Mouse (Mus musculus): ENCODE data around the gene Tor1aip2. TPM values are rescaled to one million over a fixed set of nuclear protein-coding genes. Genes with fewer than 3 reads are reported as not detected.

Gene Tor1aip2
- 67.0 and 69.8 TPM in 2 replicates for polyA plus RNA-seq (2015; fragmentation: Nextera tagmentation; extraction: Ambion mirVana)

GRCm38 (mm10) chr1:156035269-156035929 is at the start of gene Tor1aip2:
Tor1aip2 (plus strand) TSS chr1:156035403.
- Histone ChIP-seq H3K9ac (ENCODE audit: low read length) (peak within 1 kb of the TSS; percentile 94), H3K4me2 (replicated peaks; ENCODE audit: low read depth) (peak within 1 kb of the TSS; percentile 63), H3K9me3 (ENCODE audit: control insufficient read depth, low read length) (no peaks in the 10 kb centered on the region), H3K4me1 (replicated peaks; ENCODE audit: control insufficient read depth, insufficient read depth) (peaks cover 3% of the 10 kb centered on the region; the same call in 1 of the 2 replicates), H3K27ac (replicated peaks) (peak within 1 kb of the TSS; percentile 100), H3K36me3 (ENCODE audit: control insufficient read depth, insufficient read depth, low read length) (peaks cover 9% of the 10 kb centered on the region), H3K4me3 (ENCODE audit: low read depth, low read length) (peak within 1 kb of the TSS; percentile 82), H3K27me3 (ENCODE audit: control insufficient read depth, insufficient read depth, low read length) (no peaks in the 10 kb centered on the region)
- TF ChIP-seq EP300 (optimal IDR thresholded peaks at IDR 0.05) (no peak), CTCF (IDR thresholded peaks at IDR 0.05; ENCODE audit: low read depth) (no peak)
- WGBS, result under 1% methylated on average over 58 of the region's 59 CpGs
- ATAC-seq (ENCODE audit: low FRiP score, low TSS enrichment) (peak; percentile 76), DNase-seq (ENCODE audit: low spot score) (peak; percentile 90)

- Histone ChIP-seq H3K9me3 (ENCODE audit: control insufficient read depth, low read length) (no peaks in the 10 kb centered on the region), H3K9ac (ENCODE audit: low read length) (no peak overlapping the region), H3K4me2 (replicated peaks; ENCODE audit: low read depth) (no peak overlapping the region), H3K27me3 (ENCODE audit: control insufficient read depth, insufficient read depth, low read length) (no peaks in the 10 kb centered on the region), H3K27ac (replicated peaks) (no peak overlapping the region), H3K4me1 (replicated peaks; ENCODE audit: control insufficient read depth, insufficient read depth) (no peaks in the 10 kb centered on the region), H3K4me3 (ENCODE audit: low read depth, low read length) (no peak overlapping the region), H3K36me3 (ENCODE audit: control insufficient read depth, insufficient read depth, low read length) (no peaks in the 10 kb centered on the region)
- DNase-seq (ENCODE audit: low spot score) (no peak), ATAC-seq (ENCODE audit: low FRiP score, low TSS enrichment) (peak; percentile 75; the same call in 1 of the 2 replicates)
- no peak for TF ChIP-seq CTCF (IDR thresholded peaks at IDR 0.05; ENCODE audit: low read depth)
- TF ChIP-seq EP300 (optimal IDR thresholded peaks at IDR 0.05), result no peak
- WGBS, result 80% methylated on average over 2 of the region's 2 CpGs
Observed at GRCm38 (mm10) chr1:155987625-155988024, 47.6 kb upstream of the Tor1aip2 start.

GRCm38 (mm10) chr1:155989387-155989786 is 45.8 kb upstream of the Tor1aip2 start:
- no peak overlapping the region for H3K27ac ChIP-seq (replicated peaks)
- WGBS, result 13% methylated on average over 2 of the region's 2 CpGs
- no peak overlapping the region for H3K4me2 ChIP-seq (replicated peaks; ENCODE audit: low read depth)
- no peaks in the 10 kb centered on the region for H3K9me3 ChIP-seq (ENCODE audit: control insufficient read depth, low read length)
- TF ChIP-seq CTCF (IDR thresholded peaks at IDR 0.05; ENCODE audit: low read depth), result no peak
- no peak for TF ChIP-seq EP300 (optimal IDR thresholded peaks at IDR 0.05)
- ATAC-seq (ENCODE audit: low FRiP score, low TSS enrichment) (no peak), DNase-seq (ENCODE audit: low spot score) (no peak)
- H3K36me3 ChIP-seq (ENCODE audit: control insufficient read depth, insufficient read depth, low read length), result no peaks in the 10 kb centered on the region
- H3K4me1 ChIP-seq (replicated peaks; ENCODE audit: control insufficient read depth, insufficient read depth), result no peaks in the 10 kb centered on the region
- H3K9ac ChIP-seq (ENCODE audit: low read length), result no peak overlapping the region
- H3K27me3 ChIP-seq (ENCODE audit: control insufficient read depth, insufficient read depth, low read length), result no peaks in the 10 kb centered on the region
- no peak overlapping the region for H3K4me3 ChIP-seq (ENCODE audit: low read depth, low read length)

- H3K4me2 ChIP-seq (replicated peaks; ENCODE audit: low read depth), result no peak overlapping the region
- no peak for ATAC-seq (ENCODE audit: low FRiP score, low TSS enrichment)
- H3K4me3 ChIP-seq (ENCODE audit: low read depth, low read length), result no peak overlapping the region
- H3K36me3 ChIP-seq (ENCODE audit: control insufficient read depth, insufficient read depth, low read length), result no peaks in the 10 kb centered on the region
- no peak overlapping the region for H3K27ac ChIP-seq (replicated peaks)
- H3K27me3 ChIP-seq (ENCODE audit: control insufficient read depth, insufficient read depth, low read length), result no peaks in the 10 kb centered on the region
- H3K4me1 ChIP-seq (replicated peaks; ENCODE audit: control insufficient read depth, insufficient read depth), result no peaks in the 10 kb centered on the region
- 39% methylated on average over 11 of the region's 11 CpGs for WGBS
- no peak overlapping the region for H3K9ac ChIP-seq (ENCODE audit: low read length)
- no peak for DNase-seq (ENCODE audit: low spot score)
- H3K9me3 ChIP-seq (ENCODE audit: control insufficient read depth, low read length), result no peaks in the 10 kb centered on the region
- TF ChIP-seq CTCF (IDR thresholded peaks at IDR 0.05; ENCODE audit: low read depth) (no peak), EP300 (optimal IDR thresholded peaks at IDR 0.05) (no peak)
Observed at GRCm38 (mm10) chr1:155990391-155990790, 44.8 kb upstream of the Tor1aip2 start.

- Histone ChIP-seq H3K4me3 (ENCODE audit: low read depth, low read length) (no peak overlapping the region), H3K27ac (replicated peaks) (no peak overlapping the region), H3K9ac (ENCODE audit: low read length) (no peak overlapping the region), H3K9me3 (ENCODE audit: control insufficient read depth, low read length) (no peaks in the 10 kb centered on the region), H3K36me3 (ENCODE audit: control insufficient read depth, insufficient read depth, low read length) (no peaks in the 10 kb centered on the region), H3K27me3 (ENCODE audit: control insufficient read depth, insufficient read depth, low read length) (no peaks in the 10 kb centered on the region), H3K4me1 (replicated peaks; ENCODE audit: control insufficient read depth, insufficient read depth) (no peaks in the 10 kb centered on the region), H3K4me2 (replicated peaks; ENCODE audit: low read depth) (no peak overlapping the region)
- DNase-seq (ENCODE audit: low spot score) (no peak), ATAC-seq (ENCODE audit: low FRiP score, low TSS enrichment) (peak; percentile 75)
- TF ChIP-seq CTCF (IDR thresholded peaks at IDR 0.05; ENCODE audit: low read depth) (no peak), EP300 (optimal IDR thresholded peaks at IDR 0.05) (no peak)
- WGBS, result 34% methylated on average over 2 of the region's 2 CpGs
Observed at GRCm38 (mm10) chr1:155994524-155994923, 40.7 kb upstream of the Tor1aip2 start.

GRCm38 (mm10) chr1:155995612-155996011 is 39.6 kb upstream of the Tor1aip2 start:
- no peaks in the 10 kb centered on the region for H3K27me3 ChIP-seq (ENCODE audit: control insufficient read depth, insufficient read depth, low read length)
- DNase-seq (ENCODE audit: low spot score), result no peak
- no peaks in the 10 kb centered on the region for H3K9me3 ChIP-seq (ENCODE audit: control insufficient read depth, low read length)
- H3K4me2 ChIP-seq (replicated peaks; ENCODE audit: low read depth), result no peak overlapping the region
- no peaks in the 10 kb centered on the region for H3K4me1 ChIP-seq (replicated peaks; ENCODE audit: control insufficient read depth, insufficient read depth)
- H3K36me3 ChIP-seq (ENCODE audit: control insufficient read depth, insufficient read depth, low read length), result no peaks in the 10 kb centered on the region
- TF ChIP-seq EP300 (optimal IDR thresholded peaks at IDR 0.05) (no peak), CTCF (IDR thresholded peaks at IDR 0.05; ENCODE audit: low read depth) (no peak)
- H3K27ac ChIP-seq (replicated peaks), result no peak overlapping the region
- 29% methylated on average over 2 of the region's 2 CpGs for WGBS
- ATAC-seq (ENCODE audit: low FRiP score, low TSS enrichment), result no peak
- H3K4me3 ChIP-seq (ENCODE audit: low read depth, low read length), result no peak overlapping the region
- no peak overlapping the region for H3K9ac ChIP-seq (ENCODE audit: low read length)

All from stomach, postnatal 0 days (tissue).